Mouse (Mus musculus): ENCODE results near the gene Egf.
A peak's percentile ranks its signal among the peaks of the same experiment; 100 is the strongest.
"Not testable (repeated sequence)": the region's sequence is repeated elsewhere in the genome, so short reads cannot be mapped to it uniquely, and the experiment has no call there.

Egf gene

DNA sequence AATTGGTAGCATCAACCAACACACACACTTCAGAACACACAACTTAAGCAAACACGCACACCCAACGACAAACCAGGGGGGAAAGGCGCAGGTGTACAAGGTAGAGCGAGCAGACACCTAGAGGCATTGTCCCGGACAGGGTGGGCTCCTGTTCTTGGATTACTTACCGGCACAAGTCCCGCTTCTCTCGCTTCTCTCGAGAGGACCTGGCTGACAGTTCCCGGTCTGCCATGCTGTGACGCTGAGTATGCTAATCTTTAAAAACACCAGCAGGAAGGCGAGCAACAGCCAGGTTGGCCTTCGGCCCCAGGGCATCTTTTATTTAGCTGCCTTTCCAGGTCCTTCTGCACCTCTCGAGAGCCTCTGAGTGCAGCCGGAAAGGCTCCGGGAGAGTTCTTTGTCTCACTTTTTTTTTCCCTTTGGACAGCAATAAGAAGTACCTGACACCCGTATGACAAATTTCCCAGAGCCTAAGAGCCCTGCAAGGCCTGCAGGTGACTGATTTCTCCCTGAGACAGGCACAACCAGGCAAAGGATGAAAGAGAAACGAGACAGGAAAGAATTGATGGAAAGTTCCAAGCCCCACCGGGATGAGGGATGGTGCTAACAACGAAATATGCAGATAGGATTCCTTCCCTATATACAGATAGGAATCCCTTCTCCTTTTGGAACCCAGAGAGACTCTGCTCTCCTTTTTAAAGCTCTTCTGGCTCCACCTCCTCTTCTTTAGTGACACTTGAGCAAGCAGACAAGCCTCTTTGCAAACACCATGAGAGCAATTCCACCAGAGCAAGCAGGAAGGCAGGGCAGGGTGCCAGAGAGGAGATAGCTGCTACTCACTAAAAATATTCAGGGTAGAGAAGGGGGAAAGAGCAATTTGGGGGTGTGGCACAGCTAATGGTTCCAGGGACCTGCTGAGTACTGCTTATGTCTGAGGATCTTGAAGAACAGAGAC lies at the start of gene Egf:
TSS of gene Egf (minus strand) at position 667 of the 955 bp plus-strand sequence.
- peak; percentile 23 for DNase-seq

DNA sequence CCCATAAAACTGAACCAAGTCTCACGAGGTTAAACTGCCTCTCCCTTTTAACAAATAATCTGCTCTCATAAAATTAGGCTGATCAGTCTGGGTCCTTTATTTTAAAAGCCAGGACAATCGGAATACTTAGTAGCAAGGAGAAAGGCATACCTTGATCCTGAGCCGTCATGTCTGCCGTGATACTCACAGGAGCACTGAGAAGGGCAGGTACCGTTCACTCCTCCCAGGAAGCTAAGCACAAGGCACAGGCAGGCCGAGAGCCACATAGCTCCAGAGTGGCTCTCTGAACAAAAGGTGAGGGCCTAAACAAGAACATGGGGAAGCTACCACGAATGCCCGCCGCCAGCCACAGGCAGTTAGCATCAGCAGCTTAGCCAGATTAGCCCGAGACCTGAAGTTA lies 48.6 kb upstream of the Egf start, which contains the start of gene Lrit3:
TSS of gene Lrit3 (minus strand) at position 266 of the 400 bp plus-strand sequence.
- no peak for DNase-seq

DNA sequence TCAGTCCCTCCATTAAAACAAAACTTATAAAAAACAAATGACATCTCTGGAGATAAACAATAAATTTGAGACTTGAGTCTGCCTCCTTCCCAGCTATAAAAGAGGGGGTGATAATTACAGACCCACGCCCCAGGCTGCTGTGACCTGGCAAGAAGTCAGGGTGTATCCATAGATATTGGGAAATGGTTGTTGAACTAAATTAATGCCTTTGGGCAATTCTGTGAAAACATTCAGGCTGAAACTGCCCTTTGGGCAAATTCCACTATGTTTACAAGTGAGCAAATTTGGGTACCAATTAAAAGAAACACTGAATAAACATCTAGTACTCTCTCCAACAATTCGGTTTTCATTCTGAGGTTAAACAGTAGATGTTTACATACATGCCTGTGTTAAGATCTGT lies 43.9 kb upstream of the Egf start:
- DNase-seq, result no peak

DNA sequence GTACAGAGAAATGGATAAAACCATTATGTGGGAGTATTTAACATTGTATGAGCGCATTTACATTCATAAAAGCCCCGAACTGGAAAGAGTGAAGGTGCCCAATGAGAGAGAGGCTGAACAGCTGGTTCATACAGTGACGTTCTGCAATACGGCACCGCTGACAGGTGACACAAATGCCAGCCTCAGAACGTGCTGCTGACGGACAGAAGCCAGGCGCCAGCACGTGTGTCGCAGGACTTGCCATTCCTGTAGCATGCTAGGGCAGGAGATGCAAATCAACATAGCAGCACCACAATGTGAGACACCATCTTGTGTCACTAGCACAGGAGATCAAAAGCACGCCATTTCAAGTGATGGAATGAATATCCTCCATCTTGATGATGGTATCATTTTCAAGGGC lies 43.4 kb upstream of the Egf start:
- no peak for DNase-seq

DNA sequence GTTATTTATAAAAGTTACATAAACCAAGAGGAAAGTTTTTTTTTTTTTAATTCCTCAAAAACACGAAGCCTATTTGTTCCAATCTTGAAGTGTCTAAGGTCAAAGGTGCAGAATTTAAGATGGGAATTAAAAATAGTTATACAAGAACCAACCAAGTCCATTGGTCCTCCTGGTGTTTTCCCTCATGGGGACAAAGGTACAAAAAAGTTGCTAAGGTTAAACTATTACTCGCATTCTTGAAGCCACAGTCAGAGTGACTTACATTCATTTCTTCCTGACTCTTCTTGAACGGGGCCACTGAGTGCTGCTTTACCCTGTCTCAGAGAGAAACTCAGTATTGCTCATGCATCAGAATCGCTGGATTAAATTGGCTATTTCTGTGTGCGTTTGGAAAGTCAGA lies 42.2 kb upstream of the Egf start:
- no peak for DNase-seq

DNA sequence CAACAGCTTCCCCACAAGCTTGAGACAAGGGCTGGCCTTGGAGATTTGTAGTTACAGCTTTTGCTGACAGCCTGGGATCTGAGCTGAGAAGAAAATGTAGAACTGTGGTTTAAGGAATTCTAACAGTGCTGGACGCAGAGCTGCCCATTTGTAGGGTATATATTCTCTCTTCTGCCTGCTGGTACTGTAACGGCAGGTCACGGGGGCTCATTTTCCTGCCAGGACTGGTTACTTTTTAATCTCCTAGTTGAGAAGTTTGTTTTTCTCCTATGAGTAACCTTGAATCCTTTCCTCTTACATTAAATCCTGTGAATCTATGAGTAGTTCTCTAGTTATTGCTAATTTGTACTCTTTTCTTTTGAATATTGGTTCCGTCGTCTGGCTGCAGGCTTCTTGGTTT lies 38.7 kb upstream of the Egf start:
- DNase-seq, result no peak

DNA sequence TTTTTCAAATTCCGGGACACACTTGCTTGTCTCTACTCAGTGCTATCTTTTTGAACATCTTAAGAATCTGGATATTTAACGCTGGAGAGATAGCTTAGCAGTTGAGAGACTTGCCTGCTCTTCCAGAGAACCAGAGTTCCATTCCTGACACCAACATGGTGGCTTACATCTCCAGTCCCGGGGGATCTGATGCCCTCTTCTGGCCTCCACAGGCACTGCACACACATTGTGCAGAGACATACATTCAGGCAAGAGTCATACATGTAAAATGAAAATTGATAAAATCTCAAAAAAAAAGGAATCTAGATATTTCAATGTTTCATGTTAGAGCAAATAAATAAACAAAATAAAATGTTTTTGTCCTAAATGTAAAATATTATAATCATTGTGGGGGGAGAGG lies 27.6 kb upstream of the Egf start:
- no peak for DNase-seq

DNA sequence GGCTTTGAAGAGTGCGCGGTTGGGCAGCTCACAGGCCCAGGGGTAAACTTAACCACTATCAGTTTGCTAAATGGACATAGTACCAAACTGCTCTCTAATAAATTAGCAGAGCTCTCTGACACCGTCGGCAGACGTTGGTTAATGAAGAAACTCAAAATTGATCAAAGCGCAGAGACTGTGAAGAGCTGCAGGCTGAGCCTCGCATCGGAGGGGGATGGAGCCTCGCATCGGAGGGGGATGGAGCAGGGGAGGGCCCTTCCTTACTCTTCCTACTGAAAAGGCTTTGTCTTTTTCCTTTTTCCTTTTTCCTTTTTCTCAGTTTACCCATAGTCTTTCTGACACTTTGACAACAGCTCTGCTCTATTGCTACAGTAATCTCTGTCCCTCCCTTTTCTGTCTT lies 26.3 kb upstream of the Egf start:
- no peak for DNase-seq

DNA sequence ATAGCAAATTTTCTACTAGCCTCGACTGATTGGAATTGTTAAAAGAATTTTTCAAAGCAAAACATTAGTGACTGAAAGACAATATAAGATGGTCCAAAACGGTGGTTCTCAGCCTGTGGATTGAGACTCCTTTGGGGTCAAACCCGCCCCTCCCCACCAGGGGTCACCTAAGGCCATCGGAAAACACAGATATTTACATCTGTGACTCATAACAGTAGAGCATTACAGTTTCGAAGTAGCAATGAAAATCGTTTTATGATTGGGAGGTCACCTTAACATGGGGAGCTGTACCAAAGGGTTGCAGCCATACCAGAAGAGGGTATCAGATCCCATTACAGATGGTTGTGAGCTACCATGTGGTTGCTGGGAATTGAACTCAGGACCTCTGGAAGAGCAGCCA lies 16.1 kb upstream of the Egf start:
- no peak for DNase-seq

DNA sequence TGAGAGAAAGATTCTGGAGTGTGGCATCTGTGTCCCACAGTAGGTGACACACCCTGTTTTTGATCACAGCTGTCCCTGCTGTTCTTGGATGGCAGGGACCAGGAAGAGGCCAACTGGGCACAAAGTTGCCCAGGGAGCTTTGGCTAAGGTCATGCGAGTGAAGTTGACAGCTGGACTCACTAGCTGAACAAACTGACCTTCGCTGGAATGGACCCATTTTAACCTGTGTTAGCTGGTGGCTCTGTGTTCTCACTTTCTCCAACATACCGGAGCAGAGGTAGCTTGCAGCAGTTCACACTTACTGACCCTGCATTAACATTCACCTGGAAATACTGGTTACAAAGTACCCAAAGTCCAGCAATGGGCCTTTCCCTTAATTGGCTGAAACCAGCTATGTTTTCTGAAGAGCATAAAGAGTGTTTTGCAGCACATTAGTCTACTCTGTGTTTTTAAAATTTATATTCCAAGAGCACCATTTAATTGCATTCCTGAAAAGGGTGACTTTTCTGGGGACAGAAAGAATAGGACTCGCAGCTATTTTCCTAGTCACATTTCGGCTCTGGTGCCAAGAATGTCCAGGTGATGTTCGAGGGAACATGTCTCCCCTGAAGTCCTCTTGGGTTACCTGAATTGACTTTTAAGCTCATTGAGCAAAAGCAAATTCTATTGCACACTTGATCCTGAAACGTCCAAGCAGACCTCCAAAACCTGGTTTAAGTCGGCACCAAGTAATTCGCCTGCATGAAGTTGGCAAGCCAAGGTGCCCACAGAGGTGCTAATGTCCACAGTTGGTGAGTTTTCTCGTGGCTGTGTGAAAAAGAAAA lies 12.1 kb upstream of the Egf start:
- DNase-seq, result no peak

DNA sequence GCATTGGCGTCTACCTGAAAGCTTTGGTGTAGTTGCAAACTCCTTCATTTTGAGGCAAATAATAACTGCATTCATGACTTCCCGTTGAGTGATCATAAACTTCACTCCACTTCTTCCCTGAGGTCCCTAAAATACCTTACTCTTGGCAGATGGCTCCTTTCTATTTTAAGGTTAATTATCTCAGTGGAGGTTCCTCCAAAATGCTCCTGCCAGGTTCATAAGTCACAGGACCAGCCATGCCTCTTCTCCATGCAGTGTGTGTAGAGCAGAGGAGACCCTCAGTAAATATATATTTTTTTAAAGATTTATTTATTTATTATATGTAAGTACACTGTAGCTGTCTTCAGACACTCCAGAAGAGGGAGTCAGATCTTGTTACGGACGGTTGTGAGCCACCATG lies 11.0 kb upstream of the Egf start:
- no peak for DNase-seq

DNA sequence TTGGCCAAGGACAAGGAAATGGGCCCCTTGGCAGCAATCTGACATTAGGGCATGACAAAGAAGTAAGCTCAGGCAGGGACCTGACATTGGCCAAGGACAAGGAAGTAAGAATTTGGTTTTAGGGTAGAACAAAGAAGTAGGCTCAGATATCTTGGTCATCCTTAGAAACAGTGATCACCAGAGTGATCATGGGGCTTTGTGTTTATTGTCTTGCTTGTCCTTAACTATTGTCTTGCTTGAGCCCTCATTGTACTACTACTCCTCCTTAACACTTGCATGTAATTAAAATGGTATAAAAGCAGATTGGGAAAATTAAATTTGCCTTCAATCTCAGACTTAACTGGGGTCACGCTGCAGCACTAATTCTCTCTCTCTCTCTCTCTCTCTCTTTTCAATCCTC lies 2.5 kb upstream of the Egf start:
- not testable (repeated sequence) for DNase-seq

DNA sequence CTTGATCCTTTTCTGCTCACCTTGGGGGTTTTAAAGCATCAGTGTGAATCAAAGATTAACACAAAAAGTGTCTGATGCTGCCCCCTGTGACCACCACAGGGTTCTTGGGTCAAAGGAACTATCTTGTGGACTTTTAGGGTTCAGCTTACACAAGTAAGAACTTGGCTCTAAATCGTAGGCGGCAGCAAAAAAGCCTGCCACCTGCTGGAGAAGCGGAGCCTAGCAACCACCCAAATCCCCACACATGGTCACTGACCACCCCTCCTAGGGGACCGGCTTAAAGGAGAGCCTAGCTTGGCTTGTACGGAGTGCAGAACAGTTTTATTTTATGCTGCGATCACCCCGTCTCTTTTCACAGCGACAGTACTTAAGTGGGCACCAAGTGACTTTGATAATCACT lies 10.3 kb downstream of the Egf start:
- peak; percentile 63 for DNase-seq

DNA sequence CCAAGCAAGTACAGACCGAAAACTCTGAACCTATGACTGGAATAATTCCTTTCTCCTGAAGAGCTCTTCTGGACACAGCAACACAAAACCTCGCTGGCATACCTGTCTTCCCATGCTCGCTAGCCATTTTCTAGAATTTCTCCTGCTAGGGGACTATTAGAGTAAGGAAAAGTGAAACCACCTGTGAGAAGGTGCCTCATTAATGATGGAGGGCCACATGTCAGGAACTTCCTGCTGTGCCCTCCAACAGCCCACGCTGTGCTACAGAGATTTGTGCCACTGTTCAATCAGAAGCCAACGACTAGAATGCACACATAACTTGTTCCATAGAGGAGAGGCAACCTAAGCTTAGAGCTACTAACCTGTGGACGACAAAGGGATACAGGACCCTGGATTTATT lies 12.3 kb downstream of the Egf start:
- no peak for DNase-seq

DNA sequence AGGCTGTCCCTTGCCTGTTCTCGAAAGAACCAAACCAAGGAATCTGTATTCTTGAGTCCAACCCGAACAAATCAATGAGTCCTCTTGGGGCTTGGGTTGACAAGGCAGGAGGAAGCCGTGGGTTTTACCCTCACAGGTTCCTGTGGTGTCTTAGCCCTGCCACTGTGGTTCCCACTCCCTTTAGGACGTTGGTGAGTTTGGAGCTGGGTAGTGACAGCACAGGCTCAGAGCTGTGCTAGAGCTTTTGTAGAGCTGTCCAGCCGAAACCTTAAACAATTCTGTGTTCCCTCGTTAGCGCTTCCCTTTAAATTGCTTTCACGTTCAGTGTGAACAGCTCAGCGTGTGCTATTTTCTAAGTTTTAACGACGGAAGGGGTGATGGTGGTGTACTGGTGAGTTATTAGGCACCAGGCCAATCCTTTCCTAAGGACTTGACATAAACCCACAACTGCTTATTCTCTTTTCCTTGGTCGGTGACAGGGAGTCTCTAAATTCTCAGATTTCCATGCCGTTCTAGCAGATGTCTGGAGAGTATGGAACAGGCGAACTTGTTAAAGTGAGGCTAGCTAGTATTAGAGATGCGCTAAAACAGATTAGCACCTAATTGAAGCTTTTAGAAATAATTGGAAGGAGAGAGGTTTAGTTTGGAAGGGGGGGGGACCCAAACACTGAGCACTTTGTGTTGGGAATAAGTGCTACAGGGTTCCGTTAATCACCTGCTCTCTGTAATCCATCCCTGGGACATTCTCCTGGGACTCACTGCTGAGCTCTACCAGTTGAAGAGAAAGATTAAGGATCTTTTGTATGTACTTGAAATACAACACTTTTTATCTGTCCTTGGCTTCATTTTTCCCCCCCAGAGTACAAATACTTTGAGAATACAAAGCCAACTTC lies 16.6 kb downstream of the Egf start:
- no peak for DNase-seq

DNA sequence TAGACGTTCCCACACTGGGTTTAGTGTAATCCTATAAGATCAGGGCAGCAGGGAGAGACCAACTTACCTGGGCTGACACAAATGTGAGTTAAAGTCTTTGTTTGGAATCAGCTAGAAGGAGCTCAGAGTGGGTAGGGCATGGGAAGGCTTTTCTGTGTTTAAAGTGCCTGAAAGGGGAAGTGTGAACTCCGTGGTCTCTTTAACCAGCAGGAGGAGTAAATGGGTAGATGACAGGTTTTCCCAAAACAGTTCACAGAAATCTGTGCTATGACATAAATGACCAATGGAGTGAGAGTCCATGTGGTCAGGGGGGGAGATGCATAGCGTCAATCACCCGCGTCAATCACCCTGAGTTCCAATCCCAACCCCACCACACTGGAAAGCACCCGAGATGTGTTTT lies 23.5 kb downstream of the Egf start:
- no peak for DNase-seq

DNA sequence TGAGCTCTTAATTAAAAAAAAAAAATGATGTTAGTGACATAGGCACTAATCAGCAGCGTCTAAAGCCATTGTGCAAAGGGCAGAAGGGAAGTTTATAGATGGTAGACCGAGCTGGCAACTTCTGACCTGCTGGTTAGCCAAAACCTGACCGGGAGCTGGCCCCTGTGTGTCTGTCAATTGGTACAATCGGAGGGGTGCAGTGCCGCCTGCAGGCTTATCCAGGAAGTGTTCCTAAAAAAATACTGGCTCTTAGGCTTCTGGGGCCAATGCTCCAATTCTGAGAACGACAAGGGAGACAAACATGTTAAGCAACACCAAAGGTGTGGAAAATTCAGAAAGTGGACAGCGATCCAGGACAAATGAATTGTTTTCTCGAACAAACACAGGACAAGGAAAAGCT lies 24.7 kb downstream of the Egf start:
- DNase-seq, result peak; percentile 40

DNA sequence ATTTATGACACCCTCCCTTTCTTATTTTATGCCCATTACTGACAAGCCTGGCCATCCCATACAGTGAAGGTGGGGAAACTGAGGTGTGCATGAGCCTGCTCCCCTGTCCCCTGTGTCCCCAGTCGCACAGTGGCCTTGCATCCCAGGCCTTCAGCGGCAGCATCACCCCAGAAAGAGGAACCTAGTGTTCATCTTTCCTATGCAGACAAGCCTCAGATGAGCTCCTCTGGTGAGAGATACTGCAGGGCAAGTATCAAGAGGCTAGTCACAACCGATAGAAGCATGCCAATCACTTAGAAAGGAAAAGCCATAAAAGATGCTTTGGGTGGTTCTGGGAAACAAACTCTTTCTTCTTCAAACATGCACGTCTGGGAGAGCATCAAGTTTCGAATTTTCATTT lies 25.2 kb downstream of the Egf start:
- no peak for DNase-seq

DNA sequence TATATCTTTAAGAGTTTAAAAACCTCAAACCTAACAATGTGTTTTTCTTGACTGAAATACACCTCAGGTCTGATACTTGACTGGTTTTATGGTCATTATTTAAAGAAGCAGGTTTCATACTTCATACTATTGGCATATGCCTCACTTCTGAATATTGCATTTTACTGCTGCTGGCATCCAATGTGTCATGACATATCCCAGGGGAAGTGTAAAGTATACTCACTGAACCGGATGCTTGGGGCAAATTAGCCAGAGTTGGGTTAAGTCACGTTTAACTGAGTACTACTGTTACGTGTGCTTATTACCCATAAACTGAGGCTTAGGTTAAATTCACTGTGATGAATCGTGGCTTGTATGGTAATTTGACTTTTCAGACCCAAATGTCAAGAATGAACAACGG lies 29.5 kb downstream of the Egf start:
- no peak for DNase-seq

DNA sequence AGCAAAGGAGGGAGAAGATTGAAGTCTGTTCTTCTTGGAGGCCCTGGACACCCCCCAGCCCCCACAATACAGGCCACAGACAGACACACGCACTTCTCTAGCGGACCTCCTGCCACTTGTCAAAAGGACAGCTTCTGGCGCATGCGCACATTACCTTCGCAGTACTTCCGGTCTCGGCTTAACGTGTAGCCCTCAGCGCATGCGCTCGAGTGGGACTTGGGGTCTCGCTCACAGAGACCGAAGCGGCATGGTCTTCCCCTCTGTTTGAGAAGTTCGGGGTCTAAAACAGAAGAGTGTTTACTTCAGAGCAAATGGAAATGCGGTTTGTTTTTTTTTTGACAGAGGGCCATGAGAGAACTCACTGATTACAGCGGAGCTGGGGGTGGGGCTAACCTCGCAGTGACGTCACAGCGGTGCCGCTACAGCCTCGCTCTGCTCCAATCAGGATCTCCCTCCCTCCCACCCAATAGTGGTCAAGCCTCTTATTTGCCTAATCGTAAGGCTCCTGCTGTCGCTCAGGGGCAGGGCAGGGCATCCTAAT lies 30.1 kb downstream of the Egf start:
- peak; percentile 95 for DNase-seq

DNA sequence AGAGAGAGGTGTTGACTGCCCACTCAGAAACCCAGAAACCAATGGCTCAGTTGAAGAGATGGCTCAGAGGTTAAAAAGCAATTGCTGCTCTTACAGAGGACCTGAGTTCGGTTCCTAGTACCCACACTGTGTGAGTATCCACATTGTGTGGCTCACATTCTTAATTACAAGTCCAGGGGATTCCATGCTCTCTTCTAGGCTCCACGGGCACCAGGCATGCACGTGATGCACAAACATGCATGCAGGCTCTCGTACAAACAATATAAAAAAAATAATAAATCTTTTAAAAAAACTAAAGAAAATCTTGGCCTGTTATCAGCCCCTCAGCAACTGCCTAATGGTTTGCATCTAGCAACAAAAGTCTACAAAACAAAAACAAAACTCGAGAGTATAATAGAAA lies 30.6 kb downstream of the Egf start:
- no peak for DNase-seq

DNA sequence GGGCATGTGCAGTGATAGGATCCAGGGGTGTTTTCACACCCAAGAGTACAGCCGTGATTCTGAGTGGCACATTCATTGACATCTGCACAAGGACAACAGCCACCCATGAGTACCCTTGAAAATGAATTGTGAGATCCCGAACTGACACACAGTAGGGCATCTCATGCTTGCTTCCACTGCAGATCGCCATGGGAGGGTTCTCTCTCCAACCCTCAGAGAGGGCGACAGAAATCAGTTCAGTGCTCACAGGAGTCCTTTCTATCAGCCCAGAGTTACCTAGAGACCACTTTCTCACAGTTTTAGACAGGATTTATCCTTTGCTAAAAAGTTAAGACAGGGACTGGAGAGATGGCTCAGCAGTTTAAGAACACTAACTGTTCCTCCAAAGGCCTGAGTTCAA lies 31.8 kb downstream of the Egf start:
- no peak for DNase-seq
